Mouse (Mus musculus): ENCODE data around the gene Pde2a. TPM values are rescaled to one million over a fixed set of nuclear protein-coding genes. Genes with fewer than 3 reads are reported as not detected.

Gene Pde2a
- polyA plus RNA-seq, 1 experiment from 2014 or later, result 33.0 TPM

- no peak for DNase-seq (ENCODE audit: low spot score)
- Histone ChIP-seq H3K36me3 (ENCODE audit: control insufficient read depth, insufficient read depth, low read length) (no peaks in the 10 kb centered on the region), H3K4me3 (ENCODE audit: low read depth, low read length) (no peak overlapping the region), H3K9me3 (ENCODE audit: control insufficient read depth, low read length) (no peaks in the 10 kb centered on the region), H3K27me3 (replicated peaks; ENCODE audit: control insufficient read depth, insufficient read depth, low read length) (peaks cover 1% of the 10 kb centered on the region; the same call in 1 of the 2 replicates), H3K4me2 (ENCODE audit: low read depth, low read length) (no peak overlapping the region), H3K9ac (ENCODE audit: low read depth, low read length) (no peak overlapping the region), H3K27ac (replicated peaks; ENCODE audit: low read depth, low read length) (no peak overlapping the region), H3K4me1 (ENCODE audit: control insufficient read depth, insufficient read depth, low read length) (no peaks in the 10 kb centered on the region)
- ATAC-seq (ENCODE audit: low read depth), result no peak
- WGBS, result 62% methylated on average over 4 of the region's 4 CpGs
Observed at GRCm38 (mm10) chr7:101458278-101458781, 36.8 kb downstream of the Pde2a start.

DNA sequence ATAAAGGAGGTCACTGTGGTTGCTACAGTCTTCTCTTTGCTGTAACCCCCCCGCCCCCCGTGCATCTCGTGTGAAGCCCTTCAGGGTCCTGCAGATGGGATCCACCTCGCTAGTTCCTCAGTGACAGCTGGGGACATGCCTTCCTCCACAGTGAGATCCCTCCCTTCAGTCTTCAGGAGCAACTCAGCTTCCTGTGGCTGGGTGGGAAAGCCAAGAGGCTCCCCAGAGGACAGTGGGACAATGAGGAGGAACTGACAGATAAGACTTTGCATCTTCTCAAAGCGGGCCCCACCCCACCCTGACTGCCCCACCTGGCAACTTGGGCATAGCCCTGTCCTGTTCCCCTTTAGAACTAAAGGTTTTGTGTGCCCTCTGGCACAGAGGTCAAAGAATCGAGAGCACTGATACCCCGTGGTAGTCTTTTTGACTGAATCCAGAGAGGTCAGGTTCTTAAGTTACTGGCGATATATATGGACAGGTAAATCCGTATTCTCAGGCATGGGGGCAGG, 37.9 kb downstream of the Pde2a start:
- Histone ChIP-seq H3K4me3 (ENCODE audit: low read depth, low read length) (no peak overlapping the region), H3K27ac (replicated peaks; ENCODE audit: low read depth, low read length) (no peak overlapping the region), H3K9ac (ENCODE audit: low read depth, low read length) (no peak overlapping the region), H3K4me1 (ENCODE audit: control insufficient read depth, insufficient read depth, low read length) (no peaks in the 10 kb centered on the region), H3K9me3 (ENCODE audit: control insufficient read depth, low read length) (no peaks in the 10 kb centered on the region), H3K27me3 (replicated peaks; ENCODE audit: control insufficient read depth, insufficient read depth, low read length) (no peaks in the 10 kb centered on the region), H3K4me2 (ENCODE audit: low read depth, low read length) (no peak overlapping the region), H3K36me3 (ENCODE audit: control insufficient read depth, insufficient read depth, low read length) (no peaks in the 10 kb centered on the region)
- ATAC-seq (ENCODE audit: low read depth) (no peak), DNase-seq (ENCODE audit: low spot score) (no peak)
- 71% methylated on average over 9 of the region's 9 CpGs for WGBS

GRCm38 (mm10) chr7:101459923-101460607, 38.6 kb downstream of the Pde2a start:
- no peaks in the 10 kb centered on the region for H3K27me3 ChIP-seq (replicated peaks; ENCODE audit: control insufficient read depth, insufficient read depth, low read length)
- ATAC-seq (ENCODE audit: low read depth) (no peak), DNase-seq (ENCODE audit: low spot score) (no peak)
- no peak overlapping the region for H3K4me2 ChIP-seq (ENCODE audit: low read depth, low read length)
- H3K36me3 ChIP-seq (ENCODE audit: control insufficient read depth, insufficient read depth, low read length), result no peaks in the 10 kb centered on the region
- H3K4me3 ChIP-seq (ENCODE audit: low read depth, low read length), result no peak overlapping the region
- H3K4me1 ChIP-seq (ENCODE audit: control insufficient read depth, insufficient read depth, low read length), result no peaks in the 10 kb centered on the region
- WGBS, result 47% methylated on average over 10 of the region's 10 CpGs
- no peak overlapping the region for H3K9ac ChIP-seq (ENCODE audit: low read depth, low read length)
- no peak overlapping the region for H3K27ac ChIP-seq (replicated peaks; ENCODE audit: low read depth, low read length)
- H3K9me3 ChIP-seq (ENCODE audit: control insufficient read depth, low read length), result no peaks in the 10 kb centered on the region

GRCm38 (mm10) chr7:101460608-101460957, 39.1 kb downstream of the Pde2a start:
- no peaks in the 10 kb centered on the region for H3K9me3 ChIP-seq (ENCODE audit: control insufficient read depth, low read length)
- H3K27me3 ChIP-seq (replicated peaks; ENCODE audit: control insufficient read depth, insufficient read depth, low read length), result no peaks in the 10 kb centered on the region
- no peak overlapping the region for H3K27ac ChIP-seq (replicated peaks; ENCODE audit: low read depth, low read length)
- no peak overlapping the region for H3K4me2 ChIP-seq (ENCODE audit: low read depth, low read length)
- peak; percentile 62 for ATAC-seq (ENCODE audit: low read depth)
- no peaks in the 10 kb centered on the region for H3K36me3 ChIP-seq (ENCODE audit: control insufficient read depth, insufficient read depth, low read length)
- H3K9ac ChIP-seq (ENCODE audit: low read depth, low read length), result no peak overlapping the region
- DNase-seq (ENCODE audit: low spot score), result peak; percentile 58
- WGBS, result 36% methylated on average over 10 of the region's 10 CpGs
- no peaks in the 10 kb centered on the region for H3K4me1 ChIP-seq (ENCODE audit: control insufficient read depth, insufficient read depth, low read length)
- no peak overlapping the region for H3K4me3 ChIP-seq (ENCODE audit: low read depth, low read length)

DNA sequence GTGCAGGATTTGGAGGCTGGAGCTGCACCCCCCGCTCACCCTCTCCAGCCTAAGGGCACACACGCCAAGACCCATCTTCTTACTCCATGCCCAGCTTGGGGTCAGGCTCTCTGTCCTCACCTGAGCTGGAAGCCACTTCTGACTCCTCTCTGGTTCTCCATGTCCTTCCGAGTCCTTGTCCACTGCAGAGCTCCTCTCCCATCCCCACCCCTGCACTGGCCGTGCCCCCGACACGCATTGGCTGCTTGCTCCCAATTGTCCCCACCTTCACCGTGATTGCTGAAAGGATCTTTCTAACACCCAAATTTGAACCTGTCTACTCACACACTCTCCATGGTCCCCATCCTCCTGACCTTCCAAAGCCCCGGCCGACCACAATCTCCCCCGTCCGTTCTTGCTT, 40.1 kb downstream of the Pde2a start:
- Histone ChIP-seq H3K4me2 (ENCODE audit: low read depth, low read length) (no peak overlapping the region), H3K4me3 (ENCODE audit: low read depth, low read length) (no peak overlapping the region), H3K27ac (replicated peaks; ENCODE audit: low read depth, low read length) (no peak overlapping the region), H3K36me3 (ENCODE audit: control insufficient read depth, insufficient read depth, low read length) (no peaks in the 10 kb centered on the region), H3K9ac (ENCODE audit: low read depth, low read length) (no peak overlapping the region), H3K4me1 (ENCODE audit: control insufficient read depth, insufficient read depth, low read length) (no peaks in the 10 kb centered on the region), H3K27me3 (replicated peaks; ENCODE audit: control insufficient read depth, insufficient read depth, low read length) (no peaks in the 10 kb centered on the region), H3K9me3 (ENCODE audit: control insufficient read depth, low read length) (no peaks in the 10 kb centered on the region)
- no peak for ATAC-seq (ENCODE audit: low read depth)
- 76% methylated on average over 9 of the region's 11 CpGs for WGBS
- no peak for DNase-seq (ENCODE audit: low spot score)

GRCm38 (mm10) chr7:101462327-101463068, 41.0 kb downstream of the Pde2a start:
- Histone ChIP-seq H3K36me3 (ENCODE audit: control insufficient read depth, insufficient read depth, low read length) (no peaks in the 10 kb centered on the region), H3K27me3 (replicated peaks; ENCODE audit: control insufficient read depth, insufficient read depth, low read length) (no peaks in the 10 kb centered on the region), H3K9ac (ENCODE audit: low read depth, low read length) (no peak overlapping the region), H3K9me3 (ENCODE audit: control insufficient read depth, low read length) (no peaks in the 10 kb centered on the region), H3K4me3 (ENCODE audit: low read depth, low read length) (no peak overlapping the region), H3K4me2 (ENCODE audit: low read depth, low read length) (no peak overlapping the region), H3K4me1 (ENCODE audit: control insufficient read depth, insufficient read depth, low read length) (no peaks in the 10 kb centered on the region), H3K27ac (replicated peaks; ENCODE audit: low read depth, low read length) (no peak overlapping the region)
- WGBS, result 72% methylated on average over 14 of the region's 14 CpGs
- ATAC-seq (ENCODE audit: low read depth) (no peak), DNase-seq (ENCODE audit: low spot score) (no peak)

GRCm38 (mm10) chr7:101463665-101464271, 42.3 kb downstream of the Pde2a start:
- H3K36me3 ChIP-seq (ENCODE audit: control insufficient read depth, insufficient read depth, low read length), result no peaks in the 10 kb centered on the region
- H3K4me3 ChIP-seq (ENCODE audit: low read depth, low read length), result no peak overlapping the region
- no peak overlapping the region for H3K4me2 ChIP-seq (ENCODE audit: low read depth, low read length)
- no peak for ATAC-seq (ENCODE audit: low read depth)
- H3K9ac ChIP-seq (ENCODE audit: low read depth, low read length), result no peak overlapping the region
- WGBS, result 72% methylated on average over 11 of the region's 11 CpGs
- no peak for DNase-seq (ENCODE audit: low spot score)
- no peak overlapping the region for H3K27ac ChIP-seq (replicated peaks; ENCODE audit: low read depth, low read length)
- H3K9me3 ChIP-seq (ENCODE audit: control insufficient read depth, low read length), result no peaks in the 10 kb centered on the region
- H3K27me3 ChIP-seq (replicated peaks; ENCODE audit: control insufficient read depth, insufficient read depth, low read length), result no peaks in the 10 kb centered on the region
- no peaks in the 10 kb centered on the region for H3K4me1 ChIP-seq (ENCODE audit: control insufficient read depth, insufficient read depth, low read length)

- Histone ChIP-seq H3K9me3 (ENCODE audit: control insufficient read depth, low read length) (no peaks in the 10 kb centered on the region), H3K36me3 (ENCODE audit: control insufficient read depth, insufficient read depth, low read length) (no peaks in the 10 kb centered on the region), H3K27ac (replicated peaks; ENCODE audit: low read depth, low read length) (no peak overlapping the region), H3K9ac (ENCODE audit: low read depth, low read length) (no peak overlapping the region), H3K4me2 (ENCODE audit: low read depth, low read length) (no peak overlapping the region), H3K27me3 (replicated peaks; ENCODE audit: control insufficient read depth, insufficient read depth, low read length) (no peaks in the 10 kb centered on the region), H3K4me3 (ENCODE audit: low read depth, low read length) (no peak overlapping the region), H3K4me1 (ENCODE audit: control insufficient read depth, insufficient read depth, low read length) (no peaks in the 10 kb centered on the region)
- ATAC-seq (ENCODE audit: low read depth) (0 out of 2 replicates have a peak, but pooled peaks have one; percentile 4), DNase-seq (ENCODE audit: low spot score) (peak; percentile 36)
- 56% methylated on average over 4 of the region's 4 CpGs for WGBS
Observed at GRCm38 (mm10) chr7:101464927-101465326, 43.4 kb downstream of the Pde2a start.

Measured in embryonic facial prominence, embryonic 14.5 days (tissue).